Mouse (Mus musculus) layer of hippocampus, adult 6 months (tissue): Measurements from ENCODE around the gene Tnk2. TPM values are rescaled to one million over a fixed set of nuclear protein-coding genes. Genes with fewer than 3 reads are reported as not detected.

ENCODE experiments used
- long read RNA-seq, 2 experiments: library from polyadenylated mRNA; unstranded; transcript quantifications; one replicate each; pipeline ENCODE4 v2.0.0; 2019 to 2020
- polyA plus RNA-seq: library from polyadenylated mRNA; unstranded; fragments of <200 nt; fragmentation: Nextera tagmentation; gene quantifications from 2 replicates; pipeline ENCODE4 v1.2.3, GENCODE M21; 2021

Gene Tnk2
- 8.8 and 11.1 TPM in 2 replicates for polyA plus RNA-seq
- long read RNA-seq, experiment 1, partial matches to known transcripts, result 14 of 17 reads
- long read RNA-seq, experiment 1, other reads (novel, unspliced or antisense), result 0 of 17 reads
- long read RNA-seq, experiment 2, partial matches to known transcripts, result 23 of 29 reads
- long read RNA-seq, experiment 2, other reads (novel, unspliced or antisense), result 3 of 29 reads

GRCm38 (mm10) chr16:32643661-32644061 lies at the start of gene Tnk2:
Gene Tnk2, plus strand, starts transcription at chr16:32643874.

GRCm38 (mm10) chr16:32608712-32609400 lies 34.8 kb upstream of the Tnk2 start, which contains the start of gene Tfrc:
Gene Tfrc, plus strand, starts transcription at chr16:32608920.

Other genes starting within 250 kb of the Tnk2 start
- not detected in 2 replicates for gene Tm4sf19, start 243.4 kb upstream of the Tnk2 start, polyA plus RNA-seq
- gene Tctex1d2, start 224.2 kb upstream of the Tnk2 start, polyA plus RNA-seq, result 42.7 and 45.7 TPM in 2 replicates
- 13.7 and 14.4 TPM in 2 replicates for gene Pcyt1a, start 213.0 kb upstream of the Tnk2 start, polyA plus RNA-seq
- gene Slc51a, start 156.0 kb upstream of the Tnk2 start, polyA plus RNA-seq, result not detected in 2 replicates
- gene Zdhhc19, start 147.6 kb upstream of the Tnk2 start, polyA plus RNA-seq, result not detected in 2 replicates
- gene Tfrc, start 35.0 kb upstream of the Tnk2 start, polyA plus RNA-seq, result 8.5 and 12.1 TPM in 2 replicates
- gene Muc4, start 92.0 kb downstream of the Tnk2 start, polyA plus RNA-seq, result 0.18 TPM in 1 of 2 replicates, not detected in the other
- not detected in 2 replicates for gene Muc20, start 153.6 kb downstream of the Tnk2 start, polyA plus RNA-seq
- gene Smbd1, start 166.6 kb downstream of the Tnk2 start, polyA plus RNA-seq, result not detected in 2 replicates
- gene Fyttd1, start 233.6 kb downstream of the Tnk2 start, polyA plus RNA-seq, result 98.9 and 111 TPM in 2 replicates
- 17.0 and 19.2 TPM in 2 replicates for gene Rubcn, start 233.9 kb downstream of the Tnk2 start, polyA plus RNA-seq